Mouse (Mus musculus) brain, embryonic 18.5 days (tissue): Measurements from ENCODE around the gene Cngb1.

Source experiments
- DNase-seq: peaks from one replicate; pipeline ENCODE4 v3.0.0-alpha.2; 2012; ENCODE audit warnings: low read depth, low spot score

Gene Cngb1

DNA sequence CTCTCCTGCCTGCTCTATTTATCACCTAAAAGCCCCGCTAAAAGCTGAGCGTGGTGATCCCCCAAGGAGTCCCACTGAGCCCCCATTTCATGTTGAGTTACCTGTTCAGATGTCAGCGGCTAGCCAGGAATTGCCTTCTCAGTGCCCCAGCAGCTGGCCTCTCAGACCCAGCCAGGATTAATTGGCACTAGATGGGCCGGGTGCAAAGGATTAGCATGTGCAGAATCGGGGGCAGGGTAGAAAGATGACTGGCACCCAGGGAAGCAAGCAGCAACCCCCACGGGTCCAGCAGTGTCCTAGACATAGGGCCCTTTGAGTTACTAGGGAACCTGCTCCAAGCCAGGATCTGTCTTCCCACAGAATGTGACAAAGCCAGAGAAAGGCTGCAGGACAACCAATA lies at the start of gene Cngb1:
Cngb1 (minus strand) TSS at position 155 of the 400 bp plus-strand sequence.
- DNase-seq: no peak

DNA sequence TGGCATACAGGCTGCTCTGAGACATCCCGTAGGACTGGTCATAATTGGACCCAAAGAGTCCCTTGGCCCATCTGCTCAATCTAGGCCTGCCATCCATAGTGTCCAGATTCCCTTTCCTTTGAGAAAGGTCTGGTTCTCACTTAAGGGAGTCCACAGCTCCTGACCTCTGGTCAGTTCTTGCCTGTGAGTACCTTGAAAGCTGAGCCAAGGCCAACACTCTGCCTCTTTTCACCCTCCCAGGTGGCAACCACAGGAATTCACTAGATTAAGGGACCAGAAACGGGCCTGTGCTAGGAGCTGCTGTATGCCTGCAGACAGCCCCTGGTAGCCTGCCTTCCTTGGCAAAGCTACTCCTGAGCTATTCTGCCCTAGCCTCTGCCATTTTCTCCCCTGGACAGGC lies 48.2 kb upstream of the Cngb1 start:
- no peak for DNase-seq

DNA sequence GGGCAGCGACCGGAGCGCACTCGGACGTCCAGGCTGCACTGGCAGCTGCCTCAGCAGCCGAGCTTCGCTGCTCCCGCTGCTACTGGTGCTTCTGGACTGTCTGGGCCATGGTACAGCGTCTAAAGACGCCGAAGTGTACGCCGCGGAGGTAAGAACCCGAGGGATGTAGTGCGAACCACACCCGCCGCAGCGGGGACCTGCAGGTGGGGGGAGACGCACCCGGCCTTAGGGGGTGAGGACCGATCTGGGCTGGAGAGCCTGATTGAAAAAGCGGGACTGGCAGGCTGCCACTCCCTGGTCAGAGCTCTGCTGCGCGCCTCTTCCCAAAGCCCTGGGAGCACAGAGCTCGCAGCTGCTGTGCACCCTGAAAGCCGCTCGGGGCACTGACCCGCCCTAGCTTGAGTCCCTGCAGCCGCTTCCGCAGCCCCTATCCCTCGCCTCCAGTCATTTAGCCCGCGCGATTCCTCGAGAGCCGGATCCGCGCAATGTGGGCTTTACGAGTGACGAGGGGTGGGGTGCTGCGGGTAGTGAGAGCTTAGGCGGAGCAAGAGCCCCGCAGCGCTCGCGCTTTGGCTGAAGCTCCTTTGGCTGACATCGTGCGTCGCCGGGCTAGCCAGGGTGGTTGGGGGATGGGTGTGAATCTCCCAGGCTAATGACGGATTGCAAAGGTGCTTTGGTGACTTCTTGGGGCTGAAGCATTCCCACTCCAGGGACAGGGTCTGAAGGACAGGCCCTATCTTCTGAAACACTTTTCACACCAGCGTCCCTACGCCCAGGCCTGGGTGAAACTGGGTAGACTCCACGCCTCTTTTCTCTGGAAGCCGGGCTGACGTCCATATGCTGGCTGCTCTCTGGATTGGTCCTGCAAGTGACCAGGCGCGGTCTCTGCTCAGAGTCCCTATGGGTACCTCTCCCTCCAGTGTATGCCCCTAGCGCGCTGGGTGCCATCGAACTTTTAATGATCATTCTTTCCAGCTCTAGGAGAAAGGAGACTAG lies 46.8 kb upstream of the Cngb1 start:
- DNase-seq: no peak

DNA sequence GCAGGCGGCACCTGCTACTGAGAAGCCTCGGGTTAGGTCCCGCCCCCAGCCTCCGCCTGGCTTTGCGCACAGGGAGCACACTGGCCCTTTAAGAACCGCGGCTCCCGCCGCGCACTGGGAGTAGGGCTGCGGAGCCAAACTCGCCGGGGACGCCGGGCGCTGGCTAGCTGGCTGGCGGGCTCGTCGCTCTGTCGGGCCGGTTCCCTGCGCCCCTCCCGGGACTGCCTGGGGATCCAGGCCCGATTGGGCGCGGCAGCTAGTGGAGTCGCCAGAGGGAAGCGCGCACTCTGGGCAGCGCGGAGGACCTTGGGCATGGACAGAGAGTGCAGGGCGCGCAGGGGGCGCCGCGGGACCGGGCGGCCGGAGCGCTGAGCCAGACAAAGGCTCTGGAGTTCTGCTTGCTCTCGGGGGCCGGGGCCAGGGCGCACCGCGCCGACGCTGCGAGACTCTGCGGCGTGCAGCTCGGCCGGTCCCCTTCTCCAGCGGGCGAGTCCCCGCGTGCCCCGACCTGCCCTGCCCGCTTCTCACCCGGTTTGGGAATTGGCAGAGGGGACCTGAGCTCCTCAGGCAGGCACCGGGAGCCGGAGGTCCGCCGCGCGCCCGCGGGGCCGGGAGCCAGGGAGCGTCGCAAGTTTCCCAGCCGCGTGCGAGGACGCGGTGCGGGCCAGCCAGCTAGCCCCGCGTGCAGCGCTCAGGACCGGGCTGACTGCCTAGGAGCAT lies 45.9 kb upstream of the Cngb1 start, which contains the start of gene Mmp15:
Mmp15 (plus strand) TSS at position 118 of the 720 bp plus-strand sequence.
- no peak for DNase-seq

DNA sequence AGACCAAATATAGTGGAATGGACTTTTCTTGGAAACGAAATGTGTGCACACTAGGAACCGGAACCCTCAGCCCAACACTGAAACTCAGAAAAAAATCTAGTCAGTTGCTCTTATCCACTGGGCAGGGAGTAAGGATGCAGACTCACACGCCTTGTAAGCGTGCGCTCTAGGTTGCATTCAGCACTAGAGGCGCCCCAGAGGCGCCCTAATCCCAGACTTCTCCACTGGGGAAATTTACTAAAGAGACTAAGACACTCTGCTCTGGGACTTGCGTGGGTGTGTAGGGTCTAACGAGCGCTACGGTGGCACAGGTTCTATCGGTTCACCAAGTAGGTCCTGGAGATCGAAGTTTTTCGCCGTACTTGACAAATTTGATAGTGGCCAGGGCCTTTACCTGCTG lies 45.1 kb upstream of the Cngb1 start:
- no peak for DNase-seq

DNA sequence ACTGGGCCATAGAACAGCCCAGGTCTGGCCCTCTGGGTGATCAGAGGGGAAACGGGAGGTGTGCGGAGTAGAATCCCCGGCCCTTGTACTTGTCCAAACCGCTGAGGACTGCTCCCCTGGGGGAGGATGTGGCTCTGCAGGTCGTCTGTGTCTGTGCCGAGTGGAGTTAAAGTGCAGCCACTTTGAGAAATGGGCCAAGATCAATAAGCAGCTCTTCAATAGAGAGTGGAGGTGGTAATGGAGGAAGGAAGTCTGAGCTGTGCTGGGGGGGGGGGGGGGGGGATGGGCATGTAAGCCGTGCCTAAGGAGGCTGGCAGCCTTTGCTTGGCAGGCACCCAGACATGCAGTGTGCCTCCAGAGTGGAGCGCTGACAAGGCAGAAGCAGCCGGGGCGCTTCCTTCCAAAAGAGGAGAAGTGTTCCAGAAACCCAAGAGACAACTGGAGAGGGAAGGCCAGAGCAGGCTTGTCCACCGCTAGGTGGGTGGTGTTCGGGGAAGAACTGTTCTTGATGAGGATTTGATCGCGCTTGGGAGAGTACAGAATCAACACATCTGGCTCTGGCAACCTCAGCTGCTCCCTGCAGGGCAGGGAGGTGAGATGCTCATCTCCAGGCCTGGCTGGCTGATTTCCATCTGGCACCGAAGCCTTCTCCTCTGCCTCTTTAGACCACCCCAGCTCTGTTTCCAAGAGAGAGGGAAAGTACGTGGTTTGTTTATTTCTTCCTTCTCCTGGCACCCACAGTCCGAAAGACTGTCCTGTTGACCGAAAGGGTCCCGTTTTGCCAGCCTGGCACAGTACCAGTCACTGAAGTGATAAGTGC lies 42.6 kb upstream of the Cngb1 start:
- DNase-seq: no peak

DNA sequence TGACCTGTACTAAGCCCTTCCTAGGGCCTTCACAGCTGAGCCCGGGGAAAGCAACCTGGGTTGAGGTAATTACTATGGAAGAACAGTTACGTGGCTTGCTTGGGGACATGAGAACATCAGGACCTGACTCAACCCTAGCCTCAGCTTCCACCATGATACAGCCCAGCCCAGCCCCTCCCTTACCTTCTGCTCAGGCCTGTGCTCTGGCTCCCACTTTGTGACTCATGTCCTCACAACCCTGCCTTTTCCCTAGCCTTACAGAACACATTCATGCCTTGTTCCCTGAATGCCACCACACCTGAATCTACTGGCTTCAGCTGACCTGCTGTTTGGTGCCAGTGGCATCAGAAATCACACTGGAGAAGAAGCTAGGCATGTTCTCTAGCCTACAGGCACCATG lies 42.0 kb upstream of the Cngb1 start:
- no peak for DNase-seq

DNA sequence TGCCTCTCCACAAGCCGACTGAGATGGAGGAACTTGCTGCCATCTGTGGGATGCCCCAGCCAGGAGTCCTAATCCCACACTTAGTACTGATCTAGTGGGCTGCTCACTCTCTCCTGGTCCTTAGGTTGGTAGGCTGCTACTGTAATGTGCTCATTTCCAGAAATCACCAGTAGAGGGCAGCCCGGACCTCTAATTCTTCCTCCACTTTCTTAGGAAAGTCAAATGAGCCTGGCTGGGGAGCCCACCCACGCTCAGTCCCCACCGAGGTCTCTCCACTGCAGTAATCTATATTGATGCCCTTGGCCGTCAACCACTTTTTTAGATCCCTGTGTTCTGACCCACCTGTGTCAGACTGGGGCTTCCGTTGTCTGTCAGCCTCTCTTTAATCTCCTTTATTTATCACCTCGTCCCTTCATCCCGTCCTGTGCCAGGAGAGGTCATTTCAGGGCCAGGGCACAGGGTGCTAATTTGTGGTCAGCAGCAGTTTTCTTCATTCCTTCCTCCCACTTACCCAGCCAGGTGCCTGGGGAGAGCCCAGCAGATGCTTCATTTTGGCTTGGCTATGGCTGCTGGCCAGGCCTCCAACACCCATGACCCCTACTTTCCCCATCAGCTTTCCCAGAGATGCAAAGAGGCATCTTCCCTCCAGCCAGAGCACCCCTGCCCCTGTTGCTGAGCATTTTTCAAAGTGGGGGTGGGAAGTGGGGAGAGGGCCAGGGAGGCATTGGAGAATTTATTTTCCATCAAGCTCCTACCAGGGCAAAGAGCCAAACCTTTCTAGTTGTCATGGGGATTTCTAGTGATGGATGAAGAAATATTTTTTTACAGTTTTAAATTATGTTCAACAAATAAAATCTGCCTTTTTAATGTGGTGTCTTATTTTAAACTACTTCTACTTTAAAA lies 40.5 kb upstream of the Cngb1 start:
- DNase-seq: no peak

DNA sequence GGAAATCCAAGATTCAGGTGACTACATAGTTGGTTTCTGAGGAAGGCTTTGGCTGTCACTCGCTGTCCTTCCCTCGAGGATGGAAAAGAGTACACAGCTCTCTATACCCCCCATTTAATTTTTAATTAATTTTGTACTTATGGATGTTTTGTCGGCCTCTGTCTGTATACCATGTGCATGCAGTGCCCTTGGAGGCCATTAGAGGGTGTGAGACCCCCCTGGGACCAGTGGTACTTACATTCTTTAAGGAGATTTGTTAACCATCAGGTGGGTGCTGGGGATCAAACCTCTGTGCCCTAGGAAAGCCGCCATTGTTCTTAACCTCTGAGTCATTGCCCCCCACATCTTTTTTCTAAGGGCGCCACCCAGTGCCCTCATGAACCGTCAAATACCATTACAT lies 38.3 kb upstream of the Cngb1 start:
- DNase-seq: no peak

DNA sequence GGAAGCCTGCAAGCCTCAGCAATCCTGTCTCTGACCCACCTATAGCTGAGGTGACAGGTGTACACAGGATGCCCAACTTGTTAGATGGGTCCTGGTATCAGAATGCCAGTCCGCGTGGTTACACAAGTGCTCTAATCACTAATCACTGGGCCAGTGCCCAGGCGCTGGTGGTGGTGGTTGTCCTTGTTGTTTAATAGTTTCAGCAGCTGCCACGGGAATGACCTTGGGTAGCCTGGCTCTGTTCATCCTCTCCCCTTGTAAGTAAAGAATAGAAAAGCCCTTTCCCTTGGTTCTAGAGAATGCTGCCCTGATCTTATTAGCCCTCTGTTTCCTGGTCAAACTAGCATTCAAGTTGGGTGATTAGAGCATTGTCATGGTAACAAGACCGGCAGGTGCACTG lies 35.3 kb upstream of the Cngb1 start:
- no peak for DNase-seq

DNA sequence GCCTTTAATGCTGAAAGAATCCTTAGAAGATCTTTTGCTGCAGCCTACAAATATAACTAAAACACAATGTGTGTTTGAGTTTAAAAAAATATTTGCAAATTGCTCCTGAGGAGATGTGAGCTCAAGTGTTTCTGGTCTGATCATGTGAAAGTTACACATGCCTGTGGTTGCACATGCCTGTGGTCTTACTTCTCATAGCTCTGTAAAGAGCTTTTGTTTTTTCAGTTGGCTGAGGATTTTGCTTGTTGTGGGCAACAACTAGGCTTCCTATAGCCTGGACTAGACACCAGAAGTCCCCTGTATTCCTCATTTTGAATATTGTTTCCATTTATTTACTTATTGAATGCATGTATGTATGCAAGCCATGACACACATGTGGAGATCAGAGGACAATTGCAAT lies 30.0 kb upstream of the Cngb1 start:
- DNase-seq: no peak

DNA sequence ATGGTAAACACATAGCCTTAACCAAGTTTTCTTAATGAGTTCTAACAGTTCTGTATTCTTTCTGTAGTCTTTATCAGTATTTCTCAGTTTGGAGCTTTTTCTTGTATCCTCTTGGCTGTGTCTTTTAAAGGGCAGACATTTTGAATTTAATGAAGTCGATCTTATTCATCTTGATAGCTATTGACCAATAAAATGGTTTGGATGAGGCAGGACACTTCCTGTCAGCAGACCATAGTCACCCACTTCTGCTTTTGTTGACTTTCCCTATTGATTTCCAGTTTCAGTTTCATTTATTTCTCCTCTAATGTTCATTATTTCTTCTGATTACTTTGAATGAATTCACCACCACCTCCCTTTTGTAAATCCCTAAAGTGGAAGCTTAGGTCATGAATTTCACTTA lies 29.3 kb upstream of the Cngb1 start:
- DNase-seq: no peak

DNA sequence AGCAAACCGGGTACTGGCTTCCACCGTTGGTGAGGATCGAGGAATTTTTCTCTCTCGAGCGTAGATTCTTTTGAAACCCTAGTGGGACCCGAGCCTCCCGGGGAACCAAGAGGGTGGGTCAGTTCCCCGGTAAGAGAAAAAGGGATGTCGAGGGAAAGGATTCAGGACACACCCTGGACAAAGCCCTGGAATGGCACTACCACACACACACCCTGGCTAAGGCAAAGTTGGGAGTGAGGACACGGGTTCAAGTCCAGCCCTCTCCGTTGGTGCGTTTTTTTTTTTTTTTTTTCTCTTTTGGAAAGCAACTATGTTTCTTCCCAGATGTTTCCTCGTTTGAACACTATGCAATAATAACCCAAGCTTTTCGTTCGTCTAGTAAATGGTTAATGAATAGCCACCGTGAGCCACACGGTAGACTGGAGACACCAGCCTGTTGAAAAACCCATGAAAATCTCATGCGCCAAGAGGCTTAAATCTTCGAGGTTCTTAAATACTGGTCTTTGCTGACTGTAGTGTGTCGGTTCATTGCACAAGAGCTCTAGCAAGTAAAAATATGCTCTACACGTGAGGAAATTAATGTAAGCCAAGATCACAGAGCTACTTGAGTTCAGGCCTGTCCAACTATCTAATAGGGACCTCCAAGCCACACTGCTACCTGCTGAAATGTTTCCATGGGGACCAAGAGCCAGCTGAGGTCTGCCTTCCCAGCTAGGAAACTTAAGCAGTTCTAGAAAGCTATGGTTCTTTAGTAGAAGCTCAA lies 26.2 kb upstream of the Cngb1 start:
- DNase-seq: no peak

DNA sequence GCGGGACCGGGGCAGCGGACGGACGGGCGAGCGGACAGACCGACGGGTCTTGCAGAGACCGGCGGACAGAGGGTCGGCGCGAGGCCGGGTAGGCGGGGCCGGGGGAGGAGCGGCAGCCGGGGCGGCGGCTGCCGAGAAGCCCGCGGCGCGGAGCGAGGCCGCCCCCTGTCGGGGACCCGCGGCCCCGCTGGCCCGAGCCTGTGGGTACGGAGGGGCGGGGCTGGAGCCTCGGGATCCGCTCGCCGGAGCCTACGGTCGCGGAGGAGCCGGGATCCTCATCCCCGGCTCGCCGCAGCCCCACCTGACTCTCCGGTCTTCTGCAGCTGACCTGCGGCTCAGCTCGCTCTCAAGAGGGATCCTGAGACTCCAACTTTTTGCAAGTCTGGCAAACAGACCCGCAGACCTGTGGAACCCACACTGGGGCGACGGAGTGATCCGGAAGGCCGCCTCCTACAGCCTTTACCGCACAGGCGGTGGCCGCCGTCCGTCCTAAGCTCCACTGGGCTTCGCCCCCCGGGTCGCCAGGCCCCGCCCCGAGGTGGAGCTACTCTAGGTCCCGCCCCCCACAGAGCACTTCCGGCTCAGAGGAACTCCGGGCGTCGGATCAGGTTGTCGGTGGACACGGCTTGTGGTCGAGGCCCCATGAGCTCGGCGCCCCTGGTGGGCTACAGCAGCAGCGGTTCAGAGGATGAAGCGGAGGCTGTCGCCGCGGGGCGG lies 25.5 kb upstream of the Cngb1 start, which contains the start of the genes Zfp319 and Usb1:
Zfp319 (minus strand) TSS at position 231 of the 717 bp plus-strand sequence.
Usb1 (plus strand) TSS at position 565 of the 717 bp plus-strand sequence.
- peak; percentile 81 for DNase-seq

DNA sequence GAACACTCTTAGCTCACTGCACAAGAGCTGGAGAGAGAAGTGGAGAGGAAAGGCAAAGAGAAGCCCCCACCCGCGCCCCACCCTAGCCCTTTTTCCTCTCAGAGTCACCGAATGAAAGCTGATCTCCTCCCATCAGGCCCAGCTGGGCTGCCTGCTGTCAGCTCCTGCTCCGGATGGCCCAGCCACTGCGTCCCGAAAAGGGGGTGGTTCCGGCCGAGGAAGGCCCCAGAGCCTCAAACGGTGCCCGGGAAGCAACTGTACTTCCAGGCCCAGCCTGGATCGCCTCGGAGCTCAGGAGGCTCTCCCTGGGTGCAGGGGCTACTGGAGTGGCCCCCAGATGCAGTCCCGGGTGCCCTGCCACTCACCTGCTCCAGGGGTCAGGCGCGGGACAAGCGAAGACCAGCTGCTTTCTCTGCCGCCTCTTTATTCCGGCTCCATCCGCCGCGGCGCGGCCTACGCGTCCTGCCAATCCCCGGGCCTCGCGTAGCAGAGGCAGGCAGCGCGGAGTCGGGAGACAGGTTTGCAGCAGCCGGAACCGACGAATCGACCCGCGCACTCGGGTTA lies 24.9 kb upstream of the Cngb1 start:
- no peak for DNase-seq

DNA sequence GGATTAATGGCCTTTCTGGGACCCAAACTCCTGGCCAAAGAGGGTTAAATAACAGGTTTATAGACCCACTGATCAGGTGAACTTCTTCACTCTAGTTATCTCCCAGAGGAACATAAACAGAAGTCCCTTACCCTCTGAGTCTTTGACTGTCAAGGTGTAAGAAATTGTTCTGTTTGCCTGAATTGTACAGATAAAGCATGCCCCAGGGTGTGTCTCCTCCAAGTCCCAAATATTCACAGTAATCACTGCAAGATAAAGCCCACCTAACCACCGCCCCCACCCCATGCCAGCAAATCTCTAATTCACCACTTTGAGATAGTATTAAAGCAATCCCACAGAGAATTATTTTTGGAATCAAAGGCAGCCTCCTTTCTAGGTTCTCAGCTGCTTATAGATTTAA lies 24.0 kb upstream of the Cngb1 start:
- no peak for DNase-seq

DNA sequence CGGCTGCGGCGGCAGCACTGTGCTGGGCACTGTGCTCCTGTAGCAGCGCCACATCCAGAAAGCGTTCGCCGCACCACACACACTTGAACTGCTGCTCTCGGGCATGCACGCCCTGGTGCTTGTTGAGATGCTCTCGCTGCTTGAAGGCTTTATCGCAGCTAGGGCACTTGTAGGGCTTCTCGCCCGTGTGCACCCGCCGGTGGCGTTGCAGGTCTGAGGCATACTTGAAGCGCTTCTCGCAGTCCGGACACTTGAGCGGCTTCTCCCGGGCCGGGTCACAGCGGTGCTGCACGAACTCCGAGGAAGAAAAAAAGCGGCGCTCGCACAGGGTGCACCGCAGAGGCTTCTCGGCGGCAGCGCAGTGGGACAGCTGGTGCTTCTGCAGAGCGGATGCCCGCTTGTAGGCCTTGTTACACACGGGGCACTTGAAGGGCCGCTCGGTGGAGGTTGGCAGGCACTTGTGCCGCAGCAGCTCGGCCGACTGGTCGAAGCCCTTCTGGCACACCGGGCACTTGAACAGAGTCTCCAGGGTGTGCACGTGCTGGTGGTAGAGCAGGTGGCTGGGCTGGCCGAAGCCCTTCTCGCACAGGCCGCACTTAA lies 21.6 kb upstream of the Cngb1 start:
- no peak for DNase-seq

DNA sequence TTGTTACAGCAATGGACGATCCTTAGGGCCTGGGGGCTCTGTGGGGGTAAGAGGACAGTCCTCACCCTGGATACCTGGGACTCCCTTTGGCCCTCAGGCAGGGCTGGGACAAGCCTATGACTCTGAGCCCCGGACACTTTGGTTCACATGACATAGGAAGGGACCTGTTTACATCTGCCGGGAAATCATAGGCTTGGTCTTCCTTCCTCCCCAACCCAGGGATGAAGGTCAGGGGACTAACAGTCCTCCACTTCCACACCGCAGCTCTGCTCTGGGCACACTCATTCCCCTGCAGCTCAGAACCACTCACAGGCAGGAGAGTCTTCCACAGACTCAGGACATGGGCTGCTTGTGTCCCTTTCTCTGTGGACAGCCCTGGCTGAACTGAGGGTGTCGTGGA lies 20.4 kb upstream of the Cngb1 start:
- DNase-seq: no peak
